Mouse (Mus musculus): ENCODE data around the gene Ccdc157.

DNA sequence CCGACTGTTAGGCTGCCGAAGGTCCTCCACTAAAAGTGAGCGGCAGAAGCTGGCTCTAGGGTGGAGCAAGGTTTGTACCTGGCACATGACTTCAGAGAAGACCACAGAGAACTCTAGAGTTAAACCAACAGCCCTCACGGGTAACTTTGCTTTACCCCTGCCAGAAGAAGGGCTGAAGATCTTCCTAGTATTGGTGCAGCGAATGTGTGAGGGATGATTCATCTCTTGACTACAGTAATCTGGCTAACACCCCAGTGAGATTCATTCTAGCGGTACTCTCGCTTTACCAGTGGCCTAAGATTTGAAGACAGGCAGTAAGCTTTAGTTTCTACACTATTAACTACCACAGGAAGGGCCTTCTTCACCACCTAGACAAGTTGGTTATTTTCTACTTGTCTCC lies 45.9 kb upstream of the Ccdc157 start:
- TF ChIP-seq POLR2A (IDR thresholded peaks at IDR 0.05; ENCODE audit: low read depth, low read length) (no peak), CTCF (conservative IDR thresholded peaks at IDR 0.05; ENCODE audit: insufficient read depth, insufficient read length, low read depth, low read length) (no peak)

Measured in kidney, adult 2 months (tissue).